Mouse (Mus musculus) forebrain, embryonic 11.5 days (tissue): ENCODE measurements around the gene Ly6g6d. TPM values are rescaled to one million over a fixed set of nuclear protein-coding genes. Genes with fewer than 3 reads are reported as not detected.
A peak's percentile ranks its signal among the peaks of the same experiment; 100 is the strongest.
"Not testable (repeated sequence)": the region's sequence is repeated elsewhere in the genome, so short reads cannot be mapped to it uniquely, and the experiment has no call there.

Experiments
- ATAC-seq: fragments of 200-750 bp; cut with Nextera tagmentation; replicated peaks from 2 replicates; pipeline ENCODE4 v1.8.0; 2017; ENCODE audit warnings: moderate TSS enrichment; ENCODE audit not compliant: low FRiP score
- DNase-seq: peaks from one replicate; pipeline ENCODE4 v3.0.0-alpha.2; 2017; ENCODE audit warnings: low spot score
- H3K27ac ChIP-seq: fragments of 300-500 bp; sonication (generic); 2 replicates; pipeline ENCODE4 v1.5.1; 2014; ENCODE audit warnings: low read depth, low read length
- H3K27me3 ChIP-seq: fragments of 300-500 bp; sonication (generic); 2 replicates; pipeline ENCODE4 v1.6.1; 2014; ENCODE audit warnings: mild to moderate bottlenecking, low read length, mixed read lengths; ENCODE audit not compliant: control insufficient read depth, insufficient read depth
- H3K36me3 ChIP-seq: fragments of 300-500 bp; sonication (generic); 2 replicates; pipeline ENCODE4 v1.6.1; 2014; ENCODE audit warnings: mild to moderate bottlenecking, low read length, moderate library complexity, mixed read lengths; ENCODE audit not compliant: control insufficient read depth, insufficient read depth
- H3K4me1 ChIP-seq: fragments of 300-500 bp; sonication (generic); replicated peaks from 2 replicates; pipeline ENCODE4 v1.6.1; 2014; ENCODE audit warnings: low read length, mixed read lengths; ENCODE audit not compliant: control insufficient read depth, insufficient read depth
- H3K4me2 ChIP-seq: fragments of 300-500 bp; sonication (generic); 2 replicates; pipeline ENCODE4 v1.6.1; 2014; ENCODE audit warnings: low read depth, mild to moderate bottlenecking, low read length, moderate library complexity, mixed read lengths; ENCODE audit not compliant: severe bottlenecking
- H3K4me3 ChIP-seq: fragments of 300-500 bp; sonication (generic); 2 replicates; pipeline ENCODE4 v1.5.1; 2014; ENCODE audit warnings: low read depth, low read length
- H3K9ac ChIP-seq: fragments of 300-500 bp; sonication (generic); 2 replicates; pipeline ENCODE4 v1.6.1; 2014; ENCODE audit warnings: low read length
- H3K9me3 ChIP-seq: fragments of 300-500 bp; sonication (generic); 2 replicates; pipeline ENCODE4 v1.6.1; 2016; ENCODE audit warnings: low read length, mixed read lengths; ENCODE audit not compliant: control insufficient read depth
- WGBS: fragments of 180-500 bp; shearing (Covaris S2); extraction: QIAGEN DNeasy Blood & Tissue Kit; methylation state at CpG from one replicate; pipeline ENCODE4 v1.1.7; 2014; 5-methylcytosine and 5-hydroxymethylcytosine counted together
- polyA plus RNA-seq: library from polyadenylated mRNA; unstranded; fragments of >200 nt; fragmentation: Nextera tagmentation; extraction: Ambion mirVana; gene quantifications from 2 replicates; pipeline ENCODE4 v1.2.1, GENCODE M21; 2014

Gene Ly6g6d
- polyA plus RNA-seq: 1.7 and 1.8 TPM in 2 replicates

- Histone ChIP-seq H3K27ac (no peak within 1 kb of the TSS), H3K27me3 (no peaks in the 10 kb centered on the region), H3K4me1 (peaks cover 11% of the 10 kb centered on the region; the same call in 1 of the 2 replicates), H3K4me3 (no peak within 1 kb of the TSS), H3K4me2 (peak within 1 kb of the TSS; percentile 41), H3K9ac (peak within 1 kb of the TSS; percentile 45), H3K9me3 (no peaks in the 10 kb centered on the region), H3K36me3 (no peaks in the 10 kb centered on the region)
- ATAC-seq (0 out of 2 replicates have a peak, but pooled peaks have one; percentile 51), DNase-seq (no peak)
- 8% methylated on average over 14 of the region's 14 CpGs for WGBS
These were observed at the start of gene Ly6g6d for GRCm38 (mm10) chr17:35077786-35078233. TSS of gene Ly6g6d (minus strand) at chr17:35078065.

DNA sequence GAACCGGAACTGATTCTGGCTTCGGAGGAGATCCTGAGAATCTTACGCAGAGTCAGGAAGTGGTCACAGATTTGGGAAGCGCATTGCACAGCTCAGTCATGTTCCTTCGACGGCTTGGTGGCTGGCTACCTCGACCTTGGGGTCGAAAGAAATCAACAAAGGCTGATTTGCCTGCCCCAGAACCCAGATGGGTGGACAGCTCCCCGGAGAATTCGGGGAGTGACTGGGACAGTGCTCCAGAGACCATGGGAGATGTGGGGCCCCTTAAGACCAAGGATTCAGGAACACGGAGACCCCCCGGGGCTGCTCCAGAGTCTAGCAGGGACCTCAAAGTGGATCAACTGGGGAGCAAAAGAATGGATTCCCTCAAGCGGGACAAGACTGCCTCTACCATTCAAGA, 49.2 kb upstream of the Ly6g6d start:
- H3K36me3 ChIP-seq: no peaks in the 10 kb centered on the region
- H3K4me2 ChIP-seq: peak overlapping the region; percentile 83
- peaks cover 10% of the 10 kb centered on the region; the same call in 1 of the 2 replicates for H3K4me1 ChIP-seq
- H3K4me3 ChIP-seq: peak overlapping the region; percentile 65
- WGBS: 73% methylated on average over 13 of the region's 13 CpGs
- no peak overlapping the region for H3K27ac ChIP-seq
- peak overlapping the region; percentile 84 for H3K9ac ChIP-seq
- H3K9me3 ChIP-seq: no peaks in the 10 kb centered on the region
- DNase-seq (no peak), ATAC-seq (no peak)
- no peaks in the 10 kb centered on the region for H3K27me3 ChIP-seq

GRCm38 (mm10) chr17:35126206-35126611, 48.3 kb upstream of the Ly6g6d start, which contains the start of gene D17H6S53E:
TSS of gene D17H6S53E (plus strand) at chr17:35126373.
- Histone ChIP-seq H3K9me3 (no peaks in the 10 kb centered on the region), H3K9ac (peak within 1 kb of the TSS; percentile 84), H3K4me1 (peaks cover 11% of the 10 kb centered on the region; the same call in 1 of the 2 replicates), H3K36me3 (no peaks in the 10 kb centered on the region), H3K27ac (0 out of 2 replicates have a peak within 1 kb of the TSS, but pooled peaks have one; percentile 37), H3K27me3 (no peaks in the 10 kb centered on the region), H3K4me3 (peak within 1 kb of the TSS; percentile 65), H3K4me2 (peak within 1 kb of the TSS; percentile 83)
- ATAC-seq: peak; percentile 25; the same call in 1 of the 2 replicates
- peak; percentile 83 for DNase-seq
- under 1% methylated on average over 36 of the region's 36 CpGs for WGBS

DNA sequence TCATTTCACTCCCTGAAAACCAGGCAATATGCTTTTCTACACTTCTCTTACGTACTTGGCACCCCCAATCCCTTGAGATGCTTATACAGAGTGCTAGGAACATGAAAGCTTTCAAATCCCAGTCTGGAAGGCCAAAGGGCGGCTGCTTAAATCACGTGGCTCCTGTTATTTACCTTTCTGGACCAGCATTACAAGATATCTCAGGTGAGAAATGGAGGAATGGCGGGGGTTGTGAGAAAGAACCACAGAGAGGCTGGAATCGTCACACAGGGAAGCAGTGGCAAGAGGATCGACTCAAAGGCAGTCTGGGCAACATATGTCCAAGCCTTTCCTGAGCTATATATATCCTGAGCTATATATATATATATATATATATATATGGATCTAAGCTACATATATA, 47.7 kb upstream of the Ly6g6d start:
- Histone ChIP-seq H3K4me2 (peak overlapping the region; percentile 83), H3K9ac (peak overlapping the region; percentile 84; the same call in 1 of the 2 replicates), H3K27ac (0 out of 2 replicates have a peak overlapping the region, but pooled peaks have one; percentile 37), H3K4me3 (peak overlapping the region; percentile 65), H3K4me1 (peaks cover 11% of the 10 kb centered on the region; the same call in 1 of the 2 replicates), H3K9me3 (no peaks in the 10 kb centered on the region), H3K27me3 (no peaks in the 10 kb centered on the region), H3K36me3 (no peaks in the 10 kb centered on the region)
- DNase-seq (no peak), ATAC-seq (no peak)
- WGBS: 36% methylated on average over 6 of the region's 6 CpGs

- Histone ChIP-seq H3K4me1 (peaks cover 14% of the 10 kb centered on the region; the same call in 1 of the 2 replicates), H3K9ac (no peak overlapping the region), H3K4me3 (no peak overlapping the region), H3K9me3 (no peaks in the 10 kb centered on the region), H3K27ac (no peak overlapping the region), H3K36me3 (no peaks in the 10 kb centered on the region), H3K27me3 (no peaks in the 10 kb centered on the region), H3K4me2 (no peak overlapping the region)
- DNase-seq (no peak), ATAC-seq (no peak)
- 89% methylated on average over 1 of the region's 1 CpGs for WGBS
These were observed 47.2 kb upstream of the Ly6g6d start for GRCm38 (mm10) chr17:35125081-35125480.

DNA sequence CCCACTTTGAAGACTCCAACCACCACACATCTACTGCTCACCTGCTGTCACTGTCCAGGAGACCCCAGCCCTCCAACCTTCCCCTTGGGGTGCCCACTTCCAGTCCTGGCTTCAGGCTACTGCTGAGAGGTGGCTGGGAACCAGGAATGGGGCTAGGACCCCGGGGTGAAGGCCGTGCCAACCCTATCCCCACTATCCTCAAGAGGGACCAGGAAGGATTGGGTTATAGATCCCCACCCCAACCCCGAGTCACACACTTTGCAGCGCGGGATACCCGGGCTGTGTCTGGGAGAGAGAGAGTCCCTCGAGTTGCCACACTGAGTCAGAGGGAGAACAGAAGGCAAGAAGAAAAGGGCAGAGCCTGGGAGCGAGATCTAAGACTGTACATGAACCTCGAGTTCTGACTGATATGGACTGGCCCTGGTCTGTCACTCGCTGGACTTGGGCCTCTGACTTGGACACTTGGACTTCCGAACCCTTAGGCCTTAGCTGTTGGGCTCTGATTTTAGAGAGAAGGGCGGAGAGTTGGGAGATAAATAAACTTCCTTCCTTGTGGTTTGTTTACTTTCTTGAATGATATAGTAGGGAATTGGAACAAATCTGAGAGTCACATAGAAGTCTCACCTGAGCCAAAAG, 46.5 kb upstream of the Ly6g6d start:
- H3K36me3 ChIP-seq, H3K4me2 ChIP-seq, H3K27ac ChIP-seq, DNase-seq, H3K9ac ChIP-seq, H3K4me3 ChIP-seq, H3K9me3 ChIP-seq, H3K27me3 ChIP-seq, ATAC-seq: not testable (repeated sequence)
- 92% methylated on average over 12 of the region's 12 CpGs for WGBS
- peaks cover 15% of the 10 kb centered on the region; the same call in 1 of the 2 replicates for H3K4me1 ChIP-seq

- H3K4me2 ChIP-seq, DNase-seq, H3K9me3 ChIP-seq, H3K27ac ChIP-seq, H3K36me3 ChIP-seq, H3K9ac ChIP-seq, ATAC-seq, H3K27me3 ChIP-seq, H3K4me3 ChIP-seq: not testable (repeated sequence)
- WGBS: 89% methylated on average over 9 of the region's 9 CpGs
- H3K4me1 ChIP-seq: peaks cover 15% of the 10 kb centered on the region; the same call in 1 of the 2 replicates
These were observed 45.4 kb upstream of the Ly6g6d start for GRCm38 (mm10) chr17:35123287-35123686.

GRCm38 (mm10) chr17:35121871-35122303, 44.0 kb upstream of the Ly6g6d start, which contains the start of gene Csnk2b:
TSS of gene Csnk2b (minus strand) at chr17:35122053.
- H3K36me3 ChIP-seq: peaks cover 9% of the 10 kb centered on the region; the same call in 1 of the 2 replicates
- peak within 1 kb of the TSS; percentile 81 for H3K4me3 ChIP-seq
- H3K4me1 ChIP-seq: peaks cover 13% of the 10 kb centered on the region; the same call in 1 of the 2 replicates
- ATAC-seq (no peak), DNase-seq (peak; percentile 69)
- H3K27me3 ChIP-seq: no peaks in the 10 kb centered on the region
- H3K9ac ChIP-seq: peak within 1 kb of the TSS; percentile 88
- peak within 1 kb of the TSS; percentile 98 for H3K4me2 ChIP-seq
- WGBS: under 1% methylated on average over 19 of the region's 19 CpGs
- H3K9me3 ChIP-seq: no peaks in the 10 kb centered on the region
- peak within 1 kb of the TSS; percentile 90 for H3K27ac ChIP-seq
